Mouse (Mus musculus): ENCODE results near the gene Adgrl1.
A peak's percentile ranks its signal among the peaks of the same experiment; 100 is the strongest.
"Not testable (repeated sequence)": the region's sequence is repeated elsewhere in the genome, so short reads cannot be mapped to it uniquely, and the experiment has no call there.

Gene Adgrl1

DNA sequence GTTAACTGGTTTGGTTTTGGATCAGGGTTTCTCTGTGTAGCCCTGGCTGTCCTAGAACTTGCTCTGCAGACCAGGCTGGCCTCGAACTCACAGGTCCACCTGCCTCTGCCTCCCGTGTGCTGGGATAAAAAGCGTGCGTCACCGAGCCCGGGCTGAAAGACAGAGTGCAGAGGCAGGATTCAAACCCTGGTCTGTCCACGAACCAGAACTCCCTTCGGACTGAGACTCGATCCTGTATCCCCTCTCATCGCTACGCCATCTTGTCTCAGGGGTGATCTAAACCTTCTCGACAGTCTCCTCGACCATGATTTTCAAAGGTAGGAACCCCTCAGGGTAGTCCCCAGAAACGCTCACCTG lies 54.8 kb downstream of the Adgrl1 start:
- no peak for DNase-seq (ENCODE audit: low read depth, low spot score)

DNA sequence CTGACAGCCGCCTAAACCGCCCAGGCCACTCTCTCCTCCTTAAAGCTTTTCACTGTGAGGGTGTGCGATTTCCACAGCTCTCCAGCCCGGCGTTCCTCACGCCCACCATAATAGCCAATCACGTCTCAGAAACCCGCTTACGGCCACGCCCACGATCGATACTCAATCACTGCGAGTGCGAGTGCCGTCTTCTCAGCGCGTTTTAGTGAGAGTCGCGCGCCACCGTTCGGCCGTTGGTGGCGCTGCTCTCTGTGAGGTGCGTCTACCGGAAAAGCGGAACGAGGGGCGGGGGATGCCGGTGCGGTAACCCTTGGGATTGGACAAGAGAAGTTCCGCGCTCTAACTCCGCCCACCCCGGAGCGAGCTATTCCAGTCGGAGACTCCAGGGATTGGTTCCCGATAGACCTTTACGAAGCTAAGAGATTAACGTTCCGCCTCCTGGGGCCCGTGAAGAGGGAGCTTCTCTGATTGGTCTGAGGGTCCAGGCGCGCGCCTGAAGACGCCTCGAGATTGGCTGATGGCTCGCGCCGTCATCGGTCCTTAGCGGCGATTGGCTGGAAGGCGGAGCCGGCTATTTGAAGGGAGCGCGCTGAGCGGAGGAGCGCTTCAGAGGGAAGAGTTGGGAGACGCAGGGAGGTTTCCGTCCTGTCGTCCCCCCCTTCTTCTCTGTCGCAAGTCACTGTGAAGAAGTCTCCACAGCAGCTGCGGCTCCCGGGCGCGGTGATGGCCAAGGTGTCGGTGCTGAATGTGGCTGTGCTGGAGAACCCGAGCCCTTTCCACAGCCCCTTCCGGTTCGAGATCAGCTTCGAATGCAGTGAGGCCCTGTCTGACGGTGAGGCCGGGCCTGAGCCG lies 55.4 kb downstream of the Adgrl1 start, which contains the start of the genes Gm10644 and Asf1b:
Gene Gm10644, minus strand, starts transcription at position 100 of the 852 bp plus-strand sequence.
Gene Asf1b, plus strand, starts transcription at position 402 of the 852 bp plus-strand sequence.
- peak; percentile 100 for DNase-seq (ENCODE audit: low read depth, low spot score)

DNA sequence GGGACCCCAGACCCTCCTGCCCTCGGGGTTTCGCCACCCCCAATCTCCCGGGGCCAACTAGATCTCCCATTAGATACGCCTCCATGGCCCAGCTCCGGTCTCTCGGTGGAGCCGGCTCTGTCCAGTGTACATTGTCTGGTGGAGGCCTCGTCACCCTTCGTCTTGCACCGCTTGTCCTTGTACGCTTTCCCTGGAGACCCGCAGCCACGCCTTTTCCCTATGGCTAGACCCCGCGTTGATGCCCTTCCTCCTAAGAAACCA lies 56.0 kb downstream of the Adgrl1 start:
- no peak for DNase-seq (ENCODE audit: low read depth, low spot score)

DNA sequence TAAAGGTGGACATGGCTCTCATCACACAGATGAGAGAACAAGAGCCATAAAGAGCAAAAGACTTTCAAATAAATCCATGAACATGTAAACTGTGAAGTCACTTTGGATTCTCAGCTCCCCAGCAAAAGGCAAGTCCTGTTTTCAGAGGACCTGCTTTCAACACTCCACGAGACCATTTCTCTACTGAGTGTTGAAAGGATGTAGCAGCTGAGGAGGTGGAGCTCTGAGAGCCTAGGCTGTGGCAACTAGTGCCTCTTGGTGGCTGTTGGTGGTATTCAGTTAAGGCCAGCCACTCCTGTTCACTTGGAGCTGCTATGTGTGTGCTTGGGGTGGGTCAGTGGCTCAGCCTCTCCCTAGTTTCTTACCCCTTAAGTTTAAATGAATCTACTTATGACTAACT lies 56.9 kb downstream of the Adgrl1 start:
- DNase-seq (ENCODE audit: low read depth, low spot score), result peak; percentile 22

- DNase-seq (ENCODE audit: low read depth, low spot score), result no peak
Measured at GRCm38 (mm10) chr8:83964015-83964765, 64.3 kb downstream of the Adgrl1 start.

- DNase-seq (ENCODE audit: low read depth, low spot score), result no peak
Measured at GRCm38 (mm10) chr8:83967701-83968100, 67.8 kb downstream of the Adgrl1 start.

- DNase-seq (ENCODE audit: low read depth, low spot score), result no peak
Measured at GRCm38 (mm10) chr8:83971121-83971520, 71.2 kb downstream of the Adgrl1 start.

- no peak for DNase-seq (ENCODE audit: low read depth, low spot score)
Measured at GRCm38 (mm10) chr8:83971661-83972060, 71.8 kb downstream of the Adgrl1 start.

- DNase-seq (ENCODE audit: low read depth, low spot score), result peak; percentile 99
Measured at GRCm38 (mm10) chr8:83972150-83973120, 72.5 kb downstream of the Adgrl1 start, which contains the start of gene Prkaca. TSS of gene Prkaca (plus strand) at chr8:83972993.

- no peak for DNase-seq (ENCODE audit: low read depth, low spot score)
Measured at GRCm38 (mm10) chr8:83973161-83974031, 73.5 kb downstream of the Adgrl1 start.

GRCm38 (mm10) chr8:83974521-83974920 lies 74.6 kb downstream of the Adgrl1 start:
- no peak for DNase-seq (ENCODE audit: low read depth, low spot score)

DNA sequence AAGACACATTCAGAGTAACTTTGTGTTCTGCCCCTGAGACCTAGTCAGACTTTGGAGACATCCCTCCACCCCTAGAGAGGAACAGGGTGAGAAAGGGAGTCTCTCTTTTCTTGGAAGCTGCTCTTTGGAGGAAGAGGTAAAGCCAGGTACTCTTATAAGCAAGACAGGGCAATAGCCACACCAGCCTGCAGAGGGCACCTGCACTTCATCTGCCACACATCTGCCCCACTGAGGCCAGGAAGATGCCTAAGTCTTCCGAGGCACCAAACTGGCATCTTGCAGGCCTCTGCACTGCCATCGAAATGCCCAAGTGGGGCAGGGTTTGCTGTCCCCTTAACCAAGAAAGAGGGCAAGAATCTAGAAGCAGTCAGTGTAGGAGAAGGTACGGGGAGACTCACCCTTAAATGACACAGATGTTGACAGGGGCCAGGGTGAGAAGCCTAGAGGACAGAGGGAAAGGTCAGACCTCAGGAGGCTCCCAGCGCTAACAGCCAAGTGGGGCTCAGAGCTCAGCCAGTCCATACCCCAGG lies 76.3 kb downstream of the Adgrl1 start:
- DNase-seq (ENCODE audit: low read depth, low spot score), result no peak

- DNase-seq (ENCODE audit: low read depth, low spot score), result no peak
Measured at GRCm38 (mm10) chr8:83976779-83977350, 77.0 kb downstream of the Adgrl1 start.

- DNase-seq (ENCODE audit: low read depth, low spot score), result no peak
Measured at GRCm38 (mm10) chr8:83977646-83978045, 77.7 kb downstream of the Adgrl1 start.

- DNase-seq (ENCODE audit: low read depth, low spot score), result no peak
Measured at GRCm38 (mm10) chr8:83978200-83978599, 78.3 kb downstream of the Adgrl1 start.

- DNase-seq (ENCODE audit: low read depth, low spot score), result no peak
Measured at GRCm38 (mm10) chr8:83980250-83980649, 80.3 kb downstream of the Adgrl1 start.

DNA sequence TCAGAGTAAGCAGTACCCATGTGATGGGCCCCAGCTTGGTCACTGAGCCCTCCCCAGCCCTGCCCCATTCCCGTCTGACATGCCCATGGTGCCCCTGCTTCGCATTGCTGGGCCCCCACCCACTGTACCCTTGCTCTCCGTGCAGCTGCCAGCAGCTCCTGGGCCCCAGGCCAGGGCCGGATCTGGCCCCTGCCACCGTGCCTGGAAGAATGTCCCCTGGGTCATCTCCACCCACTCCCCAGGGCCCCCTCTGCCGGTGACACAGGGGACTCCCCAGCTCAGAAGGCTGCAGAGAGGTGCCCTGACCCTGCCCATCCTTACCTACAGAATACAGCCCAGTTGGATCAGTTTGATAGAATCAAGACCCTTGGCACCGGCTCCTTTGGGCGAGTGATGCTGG lies 80.9 kb downstream of the Adgrl1 start:
- no peak for DNase-seq (ENCODE audit: low read depth, low spot score)

DNA sequence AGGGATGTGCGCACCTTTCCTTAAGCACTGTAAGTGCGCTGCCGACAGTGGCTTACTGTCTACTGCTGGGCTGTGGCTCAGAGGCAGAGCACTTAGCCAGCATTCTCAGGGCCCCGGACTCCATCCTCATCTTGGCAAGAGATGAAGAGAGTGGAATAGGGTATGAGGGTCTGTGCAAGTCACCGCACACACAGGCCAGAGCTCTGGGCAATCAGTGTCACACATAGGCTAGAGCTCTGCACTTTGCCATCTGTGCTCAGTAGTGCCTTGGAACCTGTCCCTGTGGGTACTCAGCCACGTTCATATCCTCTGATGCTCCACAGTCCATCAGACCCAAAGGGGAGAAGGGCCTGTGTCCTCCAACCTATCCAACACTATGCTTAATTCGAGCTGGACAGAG lies 81.6 kb downstream of the Adgrl1 start:
- no peak for DNase-seq (ENCODE audit: low read depth, low spot score)

DNA sequence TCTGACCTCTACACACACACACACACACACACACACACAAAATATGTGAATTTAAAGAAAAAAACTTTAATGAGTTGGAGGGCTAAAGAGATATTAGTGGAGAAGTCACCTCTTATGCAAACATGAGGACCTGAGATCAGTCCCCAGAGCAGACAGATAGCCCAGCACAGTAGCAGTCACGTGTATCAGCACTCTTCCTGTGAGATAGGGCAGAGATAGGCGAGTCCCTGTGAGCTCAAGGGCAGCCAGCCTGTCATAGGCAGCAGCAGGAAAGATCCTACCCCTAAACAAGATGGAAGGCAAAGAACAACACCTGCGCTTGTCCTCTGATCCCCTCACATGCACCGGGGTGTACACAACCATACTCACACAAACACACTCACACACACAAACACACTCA lies 82.5 kb downstream of the Adgrl1 start:
- DNase-seq (ENCODE audit: low read depth, low spot score), result no peak

DNA sequence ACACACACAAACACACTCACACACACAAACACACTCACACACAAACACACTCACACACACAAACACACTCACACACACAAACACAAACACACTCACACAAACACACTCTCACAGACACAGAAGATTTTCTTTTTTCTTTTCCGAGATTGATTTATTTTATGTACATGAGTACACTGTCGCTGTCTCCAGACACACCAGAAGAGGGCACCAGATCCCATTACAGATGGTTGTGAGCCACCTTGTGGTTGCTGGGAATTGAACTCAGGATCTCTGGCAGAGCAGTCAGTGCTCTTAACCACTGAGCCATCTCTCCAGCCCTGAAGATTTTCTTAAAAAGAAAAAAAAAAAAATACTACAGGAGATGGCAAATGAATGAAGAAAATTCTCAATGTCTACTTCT lies 83.3 kb downstream of the Adgrl1 start:
- DNase-seq (ENCODE audit: low read depth, low spot score), result not testable (repeated sequence)

Measured in mesoderm, embryonic 11.5 days (tissue).